Mouse (Mus musculus) monocyte, adult 2 months (primary cell): Measurements from ENCODE around the gene Sema5a.

Experiments used
- DNase-seq, 2 experiments: peaks; one replicate each; pipeline ENCODE4 v3.0.0; 2022; ENCODE audit warnings: low spot score in 2 of 2, low read depth in 1 of 2

The Sema5a gene

DNA sequence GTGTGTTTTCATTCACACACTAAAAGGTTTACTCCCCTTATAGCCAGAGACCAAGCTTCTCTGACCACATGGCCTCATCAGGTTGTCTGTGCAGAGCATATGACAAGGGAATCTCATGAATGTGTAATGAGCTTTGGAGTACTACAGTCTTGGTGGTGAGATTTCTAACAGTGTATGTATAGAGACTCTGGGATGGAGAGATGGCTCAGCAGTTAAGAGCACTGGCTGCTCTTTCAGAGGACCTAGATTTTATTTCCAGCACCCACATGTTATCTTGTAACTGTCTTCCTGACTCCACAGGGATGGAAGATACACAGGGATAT is 189.2 kb downstream of the Sema5a start:
- no peak for DNase-seq

DNA sequence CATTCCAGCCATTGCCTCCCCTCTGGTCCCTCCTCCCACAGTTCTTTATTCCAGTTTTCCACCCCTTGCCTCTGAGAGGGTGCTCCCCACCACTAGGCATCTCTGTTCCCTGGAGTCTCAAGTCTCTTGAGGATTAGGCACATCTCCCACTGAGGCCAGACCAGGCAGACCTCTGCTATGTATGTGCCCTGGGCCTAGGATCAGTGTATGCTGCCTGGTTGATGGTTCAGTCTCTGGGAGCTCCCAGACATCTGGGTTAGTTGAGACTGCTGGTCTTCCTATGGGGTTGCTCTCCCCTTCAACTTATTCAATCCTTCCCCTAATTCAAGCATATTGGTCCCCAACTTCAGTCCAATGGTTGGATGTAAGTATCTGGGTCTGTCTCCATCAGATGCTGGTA is 189.7 kb downstream of the Sema5a start:
- DNase-seq = no peak

DNA sequence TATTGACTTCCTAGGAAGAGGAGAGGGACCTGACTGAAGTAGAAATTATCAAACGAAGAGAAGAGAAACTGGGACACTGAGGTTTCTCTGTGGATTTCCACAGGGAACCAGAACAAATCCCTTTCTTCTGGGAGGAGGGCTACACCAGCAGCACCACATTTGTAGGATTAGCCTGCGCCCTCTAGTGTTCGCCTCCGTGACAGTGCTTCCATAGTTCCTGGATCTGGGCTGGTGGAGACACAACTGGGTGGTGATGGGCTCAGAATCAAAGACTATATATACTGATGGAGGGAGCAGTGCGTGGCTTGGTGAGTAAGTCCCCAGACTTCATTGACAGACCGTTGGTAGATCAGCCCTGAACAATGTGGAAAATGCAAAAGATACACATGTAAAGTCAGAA is 193.0 kb downstream of the Sema5a start:
- DNase-seq = no peak

DNA sequence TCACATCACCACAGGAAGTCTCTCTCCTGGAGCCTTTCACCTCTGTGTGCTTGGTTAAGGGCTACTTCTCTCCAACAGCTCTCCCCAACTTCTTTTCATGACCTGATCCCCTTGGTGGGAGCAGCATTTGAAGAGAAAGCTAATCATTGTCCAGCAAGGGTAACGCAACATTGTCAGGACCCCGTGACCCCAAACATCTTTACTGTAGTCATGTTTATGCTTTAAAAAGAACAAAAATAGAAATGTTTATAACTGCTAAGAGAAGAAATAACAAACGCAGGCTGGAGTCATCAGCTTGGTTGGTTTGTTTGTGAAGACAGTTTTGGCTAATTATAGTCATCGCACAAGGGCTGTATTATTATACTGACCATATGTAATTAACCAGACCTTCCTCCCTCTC is 198.1 kb downstream of the Sema5a start:
- DNase-seq = no peak

DNA sequence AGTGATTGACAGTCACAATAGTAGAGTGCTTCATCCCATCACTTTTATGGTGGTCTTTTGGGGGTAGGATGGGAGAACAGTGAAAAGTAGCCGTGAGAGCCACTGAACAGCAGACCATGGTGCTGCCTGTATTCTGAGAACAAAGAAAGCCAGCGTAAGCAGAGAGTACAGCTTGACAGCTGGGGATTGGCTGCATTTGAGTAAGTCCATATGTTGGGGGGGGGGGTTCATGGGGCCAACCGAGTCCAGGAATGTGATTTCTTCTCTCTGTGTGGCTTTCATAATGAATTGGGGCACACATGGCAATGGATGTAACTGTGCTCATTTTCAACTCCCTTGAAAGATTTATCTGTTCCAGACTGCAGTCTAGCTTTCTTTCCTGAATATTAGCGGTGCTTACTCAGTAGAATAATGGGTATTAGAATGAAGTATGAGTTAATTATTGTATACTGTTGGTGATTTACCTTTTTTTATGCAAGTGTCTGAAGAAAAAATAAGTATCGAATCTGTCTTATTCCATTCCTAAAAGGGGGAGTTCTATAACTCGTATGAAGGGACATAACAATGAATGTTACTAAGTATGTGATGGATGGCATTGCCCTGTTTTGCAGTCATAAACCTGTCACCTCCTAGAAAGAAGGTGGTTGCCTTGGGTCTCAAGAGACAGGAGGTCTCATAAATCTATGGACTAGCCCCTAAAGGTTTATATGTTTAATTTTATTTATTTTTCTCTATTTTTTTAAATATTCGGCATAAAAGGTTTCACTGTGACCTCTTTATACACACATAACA is 203.1 kb downstream of the Sema5a start:
- no peak for DNase-seq

DNA sequence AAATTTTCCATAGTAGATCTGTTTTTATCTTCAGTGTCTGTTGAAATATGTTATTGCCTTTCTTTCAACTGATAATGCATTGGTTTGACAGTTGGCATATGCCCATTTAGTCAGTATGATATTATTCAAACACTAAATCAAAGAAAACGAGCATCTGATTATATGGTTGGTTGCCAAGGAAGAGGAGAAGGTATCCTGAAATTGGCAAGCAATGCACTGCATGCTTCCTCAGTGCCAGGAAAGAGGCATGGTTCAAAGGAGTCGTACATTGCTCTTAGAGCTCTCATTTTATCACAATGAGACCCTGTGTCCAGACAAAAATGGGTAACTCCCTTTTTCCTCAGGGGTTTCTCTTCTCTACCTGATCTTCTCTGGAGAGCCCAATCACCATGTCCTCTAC is 214.4 kb downstream of the Sema5a start:
- DNase-seq = no peak

DNA sequence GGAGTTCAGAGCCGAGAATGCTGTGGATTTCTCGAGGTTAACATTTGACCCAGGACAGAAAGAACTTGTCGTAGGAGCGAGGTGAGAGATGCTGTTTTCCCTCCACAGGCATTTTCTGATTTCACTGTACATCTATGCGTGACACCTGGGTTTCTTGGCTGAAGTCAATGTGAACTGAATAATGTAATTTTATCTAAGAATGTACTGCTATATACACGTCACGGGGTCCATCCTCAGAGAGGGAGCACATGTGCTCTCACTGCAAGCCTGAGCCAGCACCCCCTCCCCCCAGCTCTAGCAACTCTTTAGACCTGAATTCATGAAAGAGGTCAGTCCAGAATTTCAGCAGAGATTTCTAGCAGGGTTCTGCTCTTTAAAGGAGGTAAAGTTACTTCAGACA is 215.6 kb downstream of the Sema5a start:
- no peak for DNase-seq

DNA sequence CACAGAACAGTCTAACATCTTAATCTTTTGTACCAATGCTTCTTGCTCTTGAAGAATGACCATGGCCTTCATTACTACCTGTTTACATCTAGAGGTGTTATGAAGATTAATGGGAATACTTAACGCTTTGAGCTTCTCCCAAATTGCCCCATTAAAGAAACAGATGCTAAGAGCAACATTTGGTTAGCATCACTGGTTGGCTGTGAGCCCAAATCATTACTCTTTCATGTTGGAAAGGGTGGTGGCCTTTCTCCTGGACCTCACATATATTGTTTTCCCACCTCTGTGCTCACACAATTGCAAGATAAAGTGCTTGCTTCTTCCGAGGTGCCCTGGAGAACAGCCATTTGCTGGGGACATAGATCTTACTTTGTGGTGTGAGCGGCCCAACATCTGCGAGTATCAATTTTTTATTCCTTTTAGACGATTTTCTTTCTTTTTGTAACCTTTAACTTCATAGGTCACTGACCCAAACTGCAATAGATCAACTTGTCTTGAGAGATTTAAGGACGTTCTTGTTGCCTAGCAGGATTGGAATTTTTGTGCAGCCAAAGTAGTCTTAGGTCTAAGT is 227.0 kb downstream of the Sema5a start:
- DNase-seq = no peak

DNA sequence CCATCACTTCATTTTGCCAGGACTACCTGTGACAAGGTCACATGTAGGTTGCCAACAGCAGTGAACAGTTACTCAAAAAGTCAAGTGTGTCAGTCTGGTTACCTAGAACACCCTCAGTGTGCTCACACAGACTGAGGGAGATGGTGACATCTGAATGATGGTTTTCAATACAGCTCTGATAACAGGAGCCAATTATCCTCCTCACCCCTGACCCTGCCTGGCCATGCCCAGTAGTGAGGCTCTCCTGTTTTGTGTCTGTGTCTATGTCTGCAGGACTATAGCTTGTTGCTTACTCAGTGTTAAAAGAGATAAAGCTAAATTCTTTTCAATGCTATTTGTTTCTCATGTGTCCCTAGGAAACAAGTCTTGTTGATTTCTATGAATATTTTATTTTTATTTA is 236.1 kb downstream of the Sema5a start:
- DNase-seq = no peak

DNA sequence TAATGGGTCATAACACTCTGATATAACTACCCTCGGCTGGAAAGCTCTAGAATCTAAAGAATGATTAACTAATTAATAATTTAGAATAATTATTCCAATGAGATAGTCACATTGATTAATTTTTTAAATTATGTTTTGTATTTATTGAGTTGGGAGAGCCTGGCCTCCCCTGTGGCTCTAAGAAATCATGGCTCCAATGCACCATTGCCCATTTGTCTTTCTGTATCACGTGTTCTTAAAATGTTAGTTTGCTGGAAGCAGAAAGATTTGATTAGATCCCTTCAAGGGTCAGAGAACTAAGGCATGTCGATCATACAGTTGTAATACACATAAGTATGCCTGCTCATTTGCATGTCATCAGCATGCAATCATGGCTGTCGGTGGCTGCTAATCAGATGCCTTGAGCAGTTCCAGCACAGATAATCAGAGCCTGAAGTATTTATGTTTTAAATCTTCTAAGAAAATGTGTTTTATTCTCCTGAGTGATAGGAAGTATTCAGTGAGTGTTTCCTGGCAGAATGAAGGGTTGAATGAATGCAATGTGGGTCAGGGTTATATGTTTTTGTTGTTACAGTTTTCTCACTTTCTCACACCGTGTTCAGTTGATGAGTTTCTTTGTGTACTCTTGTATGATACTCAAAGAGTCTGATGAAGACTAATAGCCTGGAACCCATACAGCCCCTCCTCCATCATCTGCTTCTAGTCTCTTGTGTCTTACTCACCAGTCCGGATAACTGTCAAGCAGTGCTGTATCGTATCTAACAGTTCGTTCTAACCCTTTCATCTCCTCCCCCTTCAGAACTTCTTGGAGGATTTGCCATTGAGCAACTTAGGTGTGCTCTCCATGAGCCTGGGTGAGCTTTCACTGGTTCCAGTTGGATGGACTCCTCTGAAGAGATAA is 240.7 kb downstream of the Sema5a start:
- DNase-seq = no peak

DNA sequence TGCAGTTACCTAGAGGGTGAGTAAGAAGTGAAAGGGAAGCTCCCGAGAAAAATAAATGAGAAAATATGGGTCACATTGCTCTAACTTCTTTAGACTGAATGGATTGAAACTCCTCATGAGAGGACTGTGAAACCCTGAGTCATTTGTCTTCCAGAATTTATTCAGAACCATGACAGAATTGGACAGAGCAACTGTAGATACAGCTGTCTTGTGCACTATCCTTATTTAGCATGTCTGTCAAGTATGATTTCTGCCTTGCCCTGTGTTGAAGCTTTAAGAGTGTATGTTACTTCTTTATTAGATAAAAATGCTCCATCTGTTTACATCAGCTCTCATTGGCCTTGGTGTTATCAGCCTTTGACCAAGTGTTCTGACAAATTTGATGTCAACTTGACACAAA is 243.4 kb downstream of the Sema5a start:
- no peak for DNase-seq

DNA sequence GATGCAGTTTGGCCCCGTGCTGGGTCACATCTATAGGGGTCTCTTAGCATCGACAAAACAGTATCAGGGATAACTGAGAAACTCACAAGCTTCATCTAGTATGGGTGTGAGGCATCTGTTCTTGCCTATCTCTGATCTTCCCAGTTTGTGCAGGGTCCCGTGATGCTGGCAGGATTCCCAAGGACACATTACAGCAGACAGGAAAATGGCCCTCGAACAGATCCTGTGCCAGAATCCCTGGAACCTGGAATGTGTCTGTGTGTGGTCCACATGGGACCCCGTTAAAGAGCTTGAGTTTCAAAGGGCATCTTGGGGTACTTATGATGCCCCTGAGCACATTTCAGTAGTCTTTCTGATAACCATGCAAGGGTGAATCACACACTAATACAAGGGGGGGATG is 249.6 kb downstream of the Sema5a start:
- DNase-seq = no peak

DNA sequence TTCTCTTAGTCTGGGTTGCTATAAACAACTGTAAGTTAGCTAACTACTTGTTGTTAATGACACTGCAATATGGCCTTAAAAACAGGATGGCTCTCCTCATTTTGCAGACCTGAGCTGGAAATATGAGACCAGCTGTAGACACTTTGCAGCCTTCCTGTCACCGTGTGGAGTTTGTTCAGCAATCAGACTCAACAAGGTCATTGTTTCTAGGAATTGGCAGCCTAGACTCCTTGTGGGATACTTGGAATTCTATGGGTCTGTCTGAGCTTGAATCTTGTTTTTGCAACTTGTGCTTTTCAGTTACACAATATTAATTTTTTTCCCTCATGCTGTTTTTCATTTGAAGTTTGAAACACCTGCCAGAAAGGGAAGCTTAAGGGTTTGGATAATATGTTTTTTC is 250.3 kb downstream of the Sema5a start:
- DNase-seq = no peak

DNA sequence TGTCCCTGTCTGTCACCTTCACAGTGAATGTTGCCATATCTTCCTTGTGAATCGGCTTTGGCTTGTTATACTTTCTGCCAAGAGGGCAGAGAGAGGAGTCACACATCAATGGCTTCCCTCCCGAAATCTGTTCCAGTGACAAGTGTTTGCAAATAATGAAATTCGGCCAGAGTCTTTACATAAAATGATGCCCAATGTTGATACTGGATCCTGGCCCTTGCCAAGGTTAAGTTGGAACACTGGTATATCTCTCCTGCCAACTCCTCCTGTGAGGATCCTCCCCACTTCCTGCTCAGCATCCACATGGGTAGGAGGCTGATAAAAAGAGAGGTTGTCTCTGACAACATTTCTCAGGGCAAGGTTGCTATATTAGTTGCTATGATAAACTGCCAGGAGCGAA is 252.3 kb downstream of the Sema5a start:
- DNase-seq = no peak

DNA sequence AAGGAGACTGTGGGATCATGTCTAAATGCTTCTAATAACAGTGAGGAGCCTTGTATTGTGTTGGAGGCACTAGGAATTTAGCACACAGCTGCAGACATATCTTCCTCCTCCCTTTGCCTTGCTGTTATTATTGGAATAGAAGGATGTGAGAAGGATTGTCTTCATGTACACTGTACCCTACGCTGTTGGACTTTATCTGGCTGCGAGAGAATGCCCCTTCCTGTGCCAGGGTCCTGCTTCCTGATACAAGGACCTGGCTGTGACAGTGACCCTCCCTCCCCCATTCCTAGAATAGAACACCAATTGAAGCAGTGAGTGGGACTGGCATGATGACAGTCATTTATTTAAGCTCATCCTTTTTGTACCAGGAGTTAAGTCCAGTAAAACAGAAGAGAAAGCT is 261.3 kb downstream of the Sema5a start:
- no peak for DNase-seq

DNA sequence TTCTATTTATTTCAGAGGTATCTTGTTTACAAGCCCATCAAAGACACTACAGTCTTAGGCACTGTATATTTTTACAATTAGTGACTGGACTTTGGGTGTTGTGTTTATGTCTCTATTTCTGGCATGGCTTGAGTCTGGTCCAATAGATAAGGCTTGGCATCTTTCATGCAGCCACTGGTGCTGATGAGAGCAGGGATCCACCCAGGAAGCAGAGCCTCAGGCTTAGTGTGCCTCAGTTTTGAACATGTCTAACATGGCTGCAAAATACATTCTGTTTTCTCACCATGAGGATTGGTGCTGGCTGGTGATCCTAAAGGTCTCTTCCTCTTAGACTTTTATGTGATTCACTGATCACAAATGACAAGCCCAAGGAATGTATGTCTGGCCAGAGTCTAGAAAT is 263.7 kb downstream of the Sema5a start:
- DNase-seq = no peak

DNA sequence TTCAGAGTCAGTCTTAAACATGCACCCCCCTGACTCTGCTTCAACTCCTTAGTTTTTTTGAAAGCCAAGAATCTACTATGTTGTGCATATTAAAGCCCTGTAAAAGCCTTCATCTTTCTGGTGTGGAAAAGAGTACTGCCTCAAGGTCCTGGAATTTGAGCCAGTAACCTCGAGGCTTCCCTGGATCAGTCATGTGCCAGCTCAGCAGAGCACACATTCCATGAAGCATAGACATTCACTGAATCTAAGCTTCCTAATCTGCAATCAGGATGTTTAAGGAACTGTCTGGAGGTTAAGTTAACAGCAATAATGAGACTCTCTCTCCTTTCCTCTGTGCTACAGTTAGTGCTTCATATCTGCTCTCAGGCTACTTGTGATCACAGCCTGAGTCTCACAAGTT is 270.3 kb downstream of the Sema5a start:
- no peak for DNase-seq

DNA sequence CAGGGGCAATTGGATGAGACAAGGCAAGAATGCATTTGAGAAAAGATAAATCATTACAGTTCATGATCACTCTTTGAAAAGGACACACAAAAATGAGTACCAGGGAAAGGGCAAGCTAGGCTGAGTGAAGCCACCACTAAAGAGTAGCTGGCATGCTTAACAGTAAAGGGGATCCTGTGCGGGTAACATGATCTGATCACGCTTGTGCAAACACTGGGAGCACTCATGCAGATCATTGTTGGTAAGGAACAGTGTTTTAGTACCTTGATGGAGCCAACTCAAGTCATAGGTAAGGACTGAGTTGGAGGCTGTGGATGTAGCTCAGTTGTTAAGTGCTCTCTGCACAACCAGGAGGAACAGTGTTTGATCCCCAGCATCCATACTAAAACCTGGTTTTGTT is 273.3 kb downstream of the Sema5a start:
- no peak for DNase-seq

DNA sequence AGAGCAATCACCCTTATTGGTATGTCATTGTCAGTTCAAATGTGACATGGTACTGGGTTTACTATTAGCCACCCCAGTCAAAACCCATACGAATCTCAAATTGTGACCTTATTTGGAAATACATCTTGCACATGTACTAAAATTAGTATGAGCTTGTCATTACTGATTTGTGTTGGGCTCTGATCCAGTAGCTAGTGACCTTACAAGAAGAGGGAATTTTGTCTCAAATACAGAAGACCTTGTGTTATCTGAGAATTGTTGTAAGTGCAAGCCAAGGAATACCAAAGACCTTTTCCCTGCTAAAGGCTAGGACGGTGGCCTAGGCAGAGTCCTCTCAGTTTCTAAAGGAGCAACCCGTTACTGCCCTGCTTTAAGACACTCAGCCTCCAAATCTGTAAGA is 287.9 kb downstream of the Sema5a start:
- no peak for DNase-seq

DNA sequence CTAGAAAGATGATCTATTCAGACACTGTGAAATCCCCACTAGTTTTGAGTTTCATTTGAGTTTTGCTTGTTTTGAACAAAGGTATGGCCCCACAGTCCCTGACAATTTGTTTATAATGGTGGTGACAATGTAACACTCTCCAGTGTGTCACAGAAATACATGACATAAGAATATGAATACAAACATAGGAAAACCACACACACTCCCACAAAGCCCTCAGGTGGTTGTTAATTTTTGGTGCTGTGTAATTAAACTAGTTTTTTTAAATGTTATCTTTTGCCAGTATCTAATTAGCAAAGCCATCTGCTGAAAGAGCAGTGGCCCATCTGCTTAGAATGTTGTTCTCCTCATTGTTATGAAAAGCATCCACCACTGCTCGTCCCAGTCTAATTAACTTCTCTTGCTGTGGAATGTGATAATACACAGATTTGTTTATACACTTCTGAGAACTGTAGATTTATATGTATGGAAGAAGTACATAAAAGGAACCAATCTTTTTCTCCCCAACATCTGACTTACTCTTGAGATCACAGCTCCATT is 289.0 kb downstream of the Sema5a start:
- no peak for DNase-seq

DNA sequence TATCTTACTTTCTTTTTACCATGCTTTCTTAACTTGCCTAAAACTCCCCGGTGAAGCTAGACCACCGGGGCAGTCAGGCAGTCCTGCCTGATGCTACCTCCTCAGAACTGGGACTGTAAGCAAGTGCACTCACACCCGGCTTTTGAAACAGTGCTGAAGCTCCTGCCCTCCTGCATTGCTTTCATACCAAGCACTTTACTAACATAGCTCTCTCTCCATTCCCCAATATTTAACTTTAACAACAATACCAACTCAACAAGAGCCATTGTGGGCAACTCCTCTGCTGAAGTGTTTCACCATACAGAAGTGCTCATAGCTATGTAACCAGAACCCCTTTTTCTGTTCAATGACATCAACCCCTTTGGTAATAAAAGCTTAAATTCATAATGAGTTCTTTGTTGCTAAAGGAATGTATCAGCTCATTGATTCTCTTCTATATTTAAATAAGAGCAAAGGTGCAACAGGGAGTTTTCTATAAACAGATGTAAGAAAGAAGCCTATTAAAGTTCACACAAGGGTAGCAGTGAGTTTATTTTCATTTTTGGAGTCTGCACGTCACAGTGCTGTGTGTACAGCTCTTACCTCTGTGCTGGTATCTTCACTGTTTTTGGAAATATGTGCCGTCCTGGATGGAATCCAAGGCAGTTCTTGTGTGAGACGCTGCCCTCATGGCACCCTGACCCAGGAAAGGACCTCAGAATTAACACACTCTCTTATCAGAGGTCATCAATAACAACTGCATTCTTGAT is 292.3 kb downstream of the Sema5a start:
- DNase-seq = no peak

DNA sequence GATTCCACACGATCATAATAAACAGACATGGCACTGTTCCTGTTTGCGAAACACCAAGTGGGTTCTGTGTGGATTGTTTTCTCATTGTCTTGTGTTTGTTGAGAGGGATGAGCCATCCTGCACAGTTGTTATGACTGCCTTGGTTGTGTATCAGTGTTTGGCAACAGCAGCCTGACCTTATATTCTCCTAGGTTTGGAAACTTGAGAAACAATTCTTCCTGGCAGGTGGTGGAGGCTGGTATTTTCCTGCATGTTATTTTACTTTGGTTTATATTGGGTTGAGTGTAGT is 292.8 kb downstream of the Sema5a start:
- no peak for DNase-seq
